Mouse (Mus musculus) CH12.LX (cell line): ENCODE data around the gene Agpat4. TPM values are rescaled to one million over a fixed set of nuclear protein-coding genes. Genes with fewer than 3 reads are reported as not detected.
A peak's percentile ranks its signal among the peaks of the same experiment; 100 is the strongest.

Experiments used
- DNase-seq: peaks from one replicate; pipeline ENCODE4 v3.0.0-alpha.2; 2013; ENCODE audit errors: extremely low read depth
- H3K27ac ChIP-seq: 2 replicates; pipeline ENCODE4 v1.5.1; 2012; ENCODE audit warnings: low read depth, mild to moderate bottlenecking, control low read depth, moderate library complexity; ENCODE audit not compliant: insufficient read depth
- H3K27me3 ChIP-seq: replicated peaks from 2 replicates; pipeline ENCODE3; 2012; ENCODE audit warnings: inconsistent platforms
- H3K36me3 ChIP-seq, 2 experiments: replicated peaks in 1 of 2; 2 replicates each; pipeline versions ENCODE3 to v1.6.1; 2012; ENCODE audit warnings: inconsistent platforms in 1 of 2, low read length in 1 of 2, mild to moderate bottlenecking in 1 of 2, mixed read lengths in 1 of 2, moderate library complexity in 1 of 2; ENCODE audit not compliant: control insufficient read depth in 1 of 2, insufficient read depth in 1 of 2
- H3K4me1 ChIP-seq, 2 experiments: 2 replicates each; pipeline ENCODE4 v1.6.1; 2012; ENCODE audit warnings: inconsistent platforms in 1 of 2, moderate library complexity in 1 of 2; ENCODE audit not compliant: insufficient read depth in 2 of 2, control insufficient read depth in 1 of 2
- H3K4me2 ChIP-seq: 2 replicates; pipeline ENCODE4 v1.6.1; 2012; ENCODE audit warnings: low read depth, mild to moderate bottlenecking, control low read depth; ENCODE audit not compliant: poor library complexity, insufficient read depth, severe bottlenecking
- H3K4me3 ChIP-seq, 3 experiments: fragments of 150-350 bp in 1 of 3; sonication (generic) in 1 of 3; replicated peaks in 1 of 3; 2 replicates each; pipeline versions ENCODE3 to v1.5.1; 2011 to 2012; ENCODE audit warnings: low read depth in 2 of 3, low read length in 2 of 3, mild to moderate bottlenecking in 2 of 3, moderate library complexity in 2 of 3, control low read depth in 1 of 3, improper control_type of control experiment in 1 of 3, inconsistent platforms in 1 of 3, mixed read lengths in 1 of 3; ENCODE audit not compliant: poor library complexity in 1 of 3
- H3K79me2 ChIP-seq: replicated peaks from 2 replicates; pipeline ENCODE4 v1.6.1; 2012; ENCODE audit warnings: mild to moderate bottlenecking, moderate library complexity; ENCODE audit not compliant: control insufficient read depth, poor library complexity, insufficient read depth, severe bottlenecking; ENCODE audit errors: extremely low read depth
- H3K9ac ChIP-seq: 2 replicates; pipeline ENCODE4 v1.6.1; 2012; ENCODE audit warnings: low read depth, mild to moderate bottlenecking, control low read depth, moderate library complexity; ENCODE audit not compliant: insufficient read depth
- H3K9me3 ChIP-seq: replicated peaks from 2 replicates; pipeline ENCODE3; 2012; ENCODE audit warnings: low read length, inconsistent platforms, mixed read lengths
- CHD1 ChIP-seq: IDR thresholded peaks from 2 replicates; pipeline ENCODE4 v1.6.1; 2012; ENCODE audit warnings: low read depth, low read length, improper control_type of control experiment, inconsistent platforms
- CHD2 ChIP-seq: IDR thresholded peaks from 2 replicates; pipeline ENCODE4 v1.6.1; 2011; ENCODE audit warnings: low read length, improper control_type of control experiment
- GABPA ChIP-seq: IDR thresholded peaks from 2 replicates; pipeline ENCODE4 v1.6.1; 2012; ENCODE audit warnings: low read depth, low read length, improper control_type of control experiment, inconsistent platforms; ENCODE audit not compliant: insufficient replicate concordance
- JUN ChIP-seq: IDR thresholded peaks from 2 replicates; pipeline ENCODE4 v1.6.1; 2011; ENCODE audit warnings: low read depth, mild to moderate bottlenecking, low read length, improper control_type of control experiment, moderate library complexity; ENCODE audit not compliant: insufficient read depth
- MAFK ChIP-seq: IDR thresholded peaks from 2 replicates; pipeline ENCODE4 v1.6.1; 2011; ENCODE audit warnings: low read length, improper control_type of control experiment; ENCODE audit not compliant: insufficient replicate concordance
- MAX ChIP-seq: IDR thresholded peaks from 2 replicates; pipeline ENCODE4 v1.6.1; 2011; ENCODE audit warnings: low read length, improper control_type of control experiment
- MXI1 ChIP-seq: IDR thresholded peaks from 2 replicates; pipeline ENCODE4 v1.6.1; 2011; ENCODE audit warnings: mild to moderate bottlenecking, low read depth, low read length, improper control_type of control experiment
- MYC ChIP-seq: IDR thresholded peaks from 2 replicates; pipeline ENCODE4 v1.6.1; 2011; ENCODE audit warnings: low read depth, mild to moderate bottlenecking, improper control_type of control experiment, low read length
- NELFE ChIP-seq: IDR thresholded peaks from 2 replicates; pipeline ENCODE4 v1.6.1; 2011; ENCODE audit warnings: low read depth, low read length, improper control_type of control experiment
- POLR2AphosphoS2 ChIP-seq: IDR thresholded peaks from 2 replicates; pipeline ENCODE4 v1.6.1; 2011; ENCODE audit warnings: low read depth, low read length, improper control_type of control experiment
- RAD21 ChIP-seq: IDR thresholded peaks from 2 replicates; pipeline ENCODE4 v1.6.1; 2011; ENCODE audit warnings: low read depth, mild to moderate bottlenecking, low read length, improper control_type of control experiment, moderate library complexity
- RCOR1 ChIP-seq: conservative IDR thresholded peaks from 2 replicates; pipeline ENCODE4 v1.6.1; 2012; ENCODE audit warnings: low read depth, mild to moderate bottlenecking, inconsistent platforms, low read length, improper control_type of control experiment
- SIN3A ChIP-seq: IDR thresholded peaks from 2 replicates; pipeline ENCODE4 v1.6.1; 2012; ENCODE audit warnings: low read length, improper control_type of control experiment, inconsistent platforms
- SMC3 ChIP-seq: IDR thresholded peaks from 2 replicates; pipeline ENCODE4 v1.6.1; 2011; ENCODE audit warnings: low read depth, low read length, improper control_type of control experiment
- USF1 ChIP-seq: IDR thresholded peaks from 2 replicates; pipeline ENCODE4 v1.6.1; 2014; ENCODE audit warnings: low read depth, mild to moderate bottlenecking, inconsistent platforms, low read length, improper control_type of control experiment
- USF2 ChIP-seq: conservative IDR thresholded peaks from 2 replicates; pipeline ENCODE4 v1.6.1; 2011; ENCODE audit warnings: low read depth, low read length, improper control_type of control experiment
- ZC3H11A ChIP-seq: IDR thresholded peaks from 2 replicates; pipeline ENCODE4 v1.6.1; 2012; ENCODE audit warnings: low read depth, mild to moderate bottlenecking, inconsistent platforms, low read length, improper control_type of control experiment
- ZKSCAN1 ChIP-seq: IDR thresholded peaks from 2 replicates; pipeline ENCODE4 v1.6.1; 2012; ENCODE audit warnings: low read depth, inconsistent platforms, low read length, improper control_type of control experiment, borderline replicate concordance
- dilution Hi-C: fragments of 300-500 bp; cut with MboI; formaldehyde crosslinking; loops from 2 replicates; pipeline ENCODE4 v1.14.3; 2020; ENCODE audit warnings: low sequenced_read_pairs; ENCODE audit not compliant: extremely low pct_unique_long_range_greater_than_20kb, extremely low pct_ligation_motif_present
- in situ Hi-C: fragments of 300-500 bp; cut with MboI; formaldehyde crosslinking; loops from 3 replicates; pipeline ENCODE4 v1.14.3; 2019; ENCODE audit warnings: low sequenced_read_pairs, low pct_ligation_motif_present, low pct_unique_long_range_greater_than_20kb, mixed read lengths
- polyA plus RNA-seq: library from polyadenylated mRNA; unstranded; fragments of >175 nt; gene quantifications from 2 replicates; pipeline ENCODE4 v1.2.1, GENCODE M21; 2012; ENCODE audit warnings: low read depth; ENCODE audit not compliant: insufficient read length
- total RNA-seq, 2 experiments: library from RNA; depleted of rRNA; stranded (reverse); fragments of 300-350 nt in 1 of 2; fragments of >200 nt in 1 of 2; gene quantifications; 2 replicates each; pipeline ENCODE4 v1.2.3; 2012 to 2014

Gene Agpat4
- total and polyA plus RNA-seq, 3 experiments = 34.7 to 83.2 (median 44.5) TPM

DNA sequence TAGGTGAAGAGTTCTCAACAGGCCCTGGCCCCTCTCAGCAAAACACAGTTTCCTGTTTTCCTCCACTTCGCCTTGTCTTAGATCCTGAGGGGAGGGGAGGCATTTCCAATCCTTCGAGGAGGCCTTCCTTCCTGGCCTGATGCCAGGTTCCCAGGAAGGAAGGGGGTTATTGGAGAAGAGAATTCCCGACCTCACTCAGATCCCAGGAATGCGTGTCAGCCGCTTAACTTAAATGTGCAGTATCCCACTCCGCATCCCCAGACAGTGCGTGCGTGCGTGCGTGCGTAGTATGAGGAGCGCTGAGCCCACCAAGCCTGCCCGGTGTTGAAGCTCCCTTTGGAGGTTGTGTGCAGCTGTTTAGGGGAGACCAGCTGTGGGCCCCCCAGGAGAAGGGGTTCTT lies 44.9 kb downstream of the Agpat4 start:
- no peaks in the 10 kb centered on the region for H3K9me3 ChIP-seq
- H3K79me2 ChIP-seq = peaks cover 11% of the 10 kb centered on the region
- peaks cover 65 to 99% of the 10 kb centered on the region in 2 experiments for H3K4me1 ChIP-seq
- dilution Hi-C loops = no loop called here
- no peak for DNase-seq
- TF ChIP-seq JUN (no peak), SIN3A (peak; percentile 46; the same call in 1 of the 2 replicates), CHD2 (0 out of 2 replicates have a peak, but pooled peaks have one; percentile 16), MAFK (no peak)
- H3K9ac ChIP-seq = peak overlapping the region; percentile 47
- H3K36me3 ChIP-seq = peaks cover 0 to 45% of the 10 kb centered on the region in 2 experiments
- peak overlapping the region; percentile 96 for H3K27ac ChIP-seq
- H3K27me3 ChIP-seq = no peaks in the 10 kb centered on the region
- in situ Hi-C loops = loop anchor here (5.0 to 25.0 kb wide), 4 partner anchors 34 to 599 kb away; partner anchors contain the start of genes Agpat4 and Igf2r
- peak overlapping the region; percentile 53 for H3K4me2 ChIP-seq
- H3K4me3 ChIP-seq = peak overlapping the region in 2 of 3 experiments; percentile 34 to 42

DNA sequence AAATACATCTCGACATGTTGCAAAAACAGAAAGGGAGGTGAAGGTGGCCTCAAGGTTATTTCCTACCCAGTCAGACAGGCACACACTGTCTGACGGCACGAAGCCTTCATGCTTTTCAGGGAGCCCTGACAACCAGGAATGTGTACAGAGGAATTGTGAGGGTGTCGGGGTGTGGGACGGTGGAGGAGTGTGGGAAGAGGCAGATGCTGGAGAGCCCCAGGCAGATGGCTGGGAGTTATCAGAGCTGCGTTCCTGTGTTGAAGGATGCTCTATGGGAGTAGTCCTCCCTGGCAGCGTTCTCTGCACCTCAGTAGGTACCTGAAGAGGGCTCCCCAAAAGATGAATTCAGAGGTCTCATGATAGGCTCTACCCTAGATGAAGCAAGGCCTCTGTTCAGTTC lies 45.4 kb downstream of the Agpat4 start:
- no peak for DNase-seq
- Histone ChIP-seq H3K27ac (peak overlapping the region; percentile 96), H3K4me1 (peaks cover 64 to 99% of the 10 kb centered on the region in 2 experiments), H3K79me2 (peaks cover 14% of the 10 kb centered on the region), H3K4me3 (peak overlapping the region in 2 of 3 experiments; percentile 29 to 42), H3K27me3 (no peaks in the 10 kb centered on the region), H3K36me3 (peaks cover 0 to 44% of the 10 kb centered on the region in 2 experiments), H3K9ac (peak overlapping the region; percentile 42), H3K4me2 (peak overlapping the region; percentile 53), H3K9me3 (no peaks in the 10 kb centered on the region)
- in situ Hi-C loops = loop anchor here (5.0 to 25.0 kb wide), 4 partner anchors 33 to 598 kb away; partner anchors contain the start of genes Agpat4 and Igf2r
- TF ChIP-seq USF2 (no peak), SMC3 (no peak), MAX (no peak), ZC3H11A (no peak), RAD21 (no peak), ZKSCAN1 (no peak), POLR2AphosphoS2 (peak; percentile 71; the same call in 1 of the 2 replicates), CHD1 (peak; percentile 35; the same call in 1 of the 2 replicates), SIN3A (no peak), MXI1 (no peak), MYC (no peak), NELFE (no peak), GABPA (no peak), MAFK (no peak), RCOR1 (no peak), USF1 (no peak)
- dilution Hi-C loops = no loop called here
